Mouse (Mus musculus) cerebellum, postnatal 36 days (tissue): Measurements from ENCODE around the gene Lcp1.
A peak's percentile ranks its signal among the peaks of the same experiment; 100 is the strongest.
"Not testable (repeated sequence)": the region's sequence is repeated elsewhere in the genome, so short reads cannot be mapped to it uniquely, and the experiment has no call there.

Experiments used
- DNase-seq, 2 experiments: peaks; one replicate each; pipeline ENCODE4 v3.0.0; 2021 to 2022; ENCODE audit warnings: mixed read lengths in 2 of 2

Lcp1 gene

GRCm38 (mm10) chr14:75130501-75131318 lies at the start of gene Lcp1, which contains the start of gene Lrrc63:
Lcp1 (plus strand) TSS chr14:75131101.
Lrrc63 (minus strand) TSS chr14:75130881.
- DNase-seq = peak; percentile 63 to 71

GRCm38 (mm10) chr14:75102956-75103355 lies 27.9 kb upstream of the Lcp1 start:
- no peak for DNase-seq

GRCm38 (mm10) chr14:75121658-75122057 lies 9.2 kb upstream of the Lcp1 start:
- DNase-seq = no peak

GRCm38 (mm10) chr14:75131324-75131935 lies 529 bp downstream of the Lcp1 start:
- DNase-seq = no peak

- no peak for DNase-seq
These were observed 5.4 kb downstream of the Lcp1 start for GRCm38 (mm10) chr14:75136119-75136966.

GRCm38 (mm10) chr14:75138503-75138902 lies 7.6 kb downstream of the Lcp1 start:
- no peak for DNase-seq

- DNase-seq = no peak
These were observed 8.3 kb downstream of the Lcp1 start for GRCm38 (mm10) chr14:75139225-75139624.

- DNase-seq = not testable (repeated sequence)
These were observed 16.8 kb downstream of the Lcp1 start for GRCm38 (mm10) chr14:75147706-75148105.

- no peak for DNase-seq
These were observed 17.3 kb downstream of the Lcp1 start for GRCm38 (mm10) chr14:75148229-75148628.

GRCm38 (mm10) chr14:75150653-75151052 lies 19.8 kb downstream of the Lcp1 start:
- DNase-seq = no peak

- DNase-seq = no peak
These were observed 20.2 kb downstream of the Lcp1 start for GRCm38 (mm10) chr14:75151146-75151545.

- no peak for DNase-seq
These were observed 23.6 kb downstream of the Lcp1 start for GRCm38 (mm10) chr14:75154481-75154880.

- no peak for DNase-seq
These were observed 28.5 kb downstream of the Lcp1 start for GRCm38 (mm10) chr14:75159375-75159774.

- DNase-seq = no peak
These were observed 33.0 kb downstream of the Lcp1 start for GRCm38 (mm10) chr14:75163866-75164265.

GRCm38 (mm10) chr14:75164345-75164744 lies 33.4 kb downstream of the Lcp1 start:
- DNase-seq = no peak

- no peak for DNase-seq
These were observed 34.8 kb downstream of the Lcp1 start for GRCm38 (mm10) chr14:75165574-75166131.

- no peak for DNase-seq
These were observed 37.6 kb downstream of the Lcp1 start for GRCm38 (mm10) chr14:75168501-75168900.

GRCm38 (mm10) chr14:75170546-75170945 lies 39.6 kb downstream of the Lcp1 start:
- DNase-seq = no peak

GRCm38 (mm10) chr14:75174296-75174695 lies 43.4 kb downstream of the Lcp1 start:
- no peak for DNase-seq

GRCm38 (mm10) chr14:75174731-75175555 lies 44.0 kb downstream of the Lcp1 start:
- no peak for DNase-seq

- no peak for DNase-seq
These were observed 44.9 kb downstream of the Lcp1 start for GRCm38 (mm10) chr14:75175781-75176180.
